Mouse (Mus musculus) hindbrain, embryonic 16.5 days (tissue): ENCODE data around the gene Togaram1. TPM values are rescaled to one million over a fixed set of nuclear protein-coding genes. Genes with fewer than 3 reads are reported as not detected.

ENCODE experiments used
- ATAC-seq: fragments of 200-750 bp; cut with Nextera tagmentation; 2 replicates; pipeline ENCODE4 v1.8.0; 2017; ENCODE audit warnings: moderate TSS enrichment, moderate library complexity
- H3K27ac ChIP-seq: fragments of 300-500 bp; sonication (generic); 2 replicates; pipeline ENCODE4 v1.5.1; 2014; ENCODE audit warnings: low read depth, mild to moderate bottlenecking, control low read depth, low read length, moderate library complexity
- H3K27me3 ChIP-seq: fragments of 300-500 bp; sonication (generic); replicated peaks from 2 replicates; pipeline ENCODE4 v1.6.1; 2014; ENCODE audit warnings: low read length; ENCODE audit not compliant: control insufficient read depth, insufficient read depth
- H3K36me3 ChIP-seq: fragments of 300-500 bp; sonication (generic); 2 replicates; pipeline ENCODE4 v1.6.1; 2014; ENCODE audit warnings: mild to moderate bottlenecking, low read length, moderate library complexity, mixed read lengths; ENCODE audit not compliant: control insufficient read depth, insufficient read depth
- H3K4me1 ChIP-seq: fragments of 300-500 bp; sonication (generic); 2 replicates; pipeline ENCODE4 v1.6.1; 2014; ENCODE audit warnings: low read depth, low read length; ENCODE audit not compliant: control insufficient read depth, insufficient read depth
- H3K4me2 ChIP-seq: fragments of 300-500 bp; sonication (generic); 2 replicates; pipeline ENCODE4 v1.6.1; 2014; ENCODE audit warnings: mild to moderate bottlenecking, low read length, control low read depth, moderate library complexity
- H3K4me3 ChIP-seq: fragments of 300-500 bp; sonication (generic); 2 replicates; pipeline ENCODE4 v1.5.1; 2014; ENCODE audit warnings: mild to moderate bottlenecking, low read length, control low read depth, moderate library complexity
- H3K9ac ChIP-seq: fragments of 300-500 bp; sonication (generic); 2 replicates; pipeline ENCODE4 v1.6.1; 2014; ENCODE audit warnings: low read depth, mild to moderate bottlenecking, control low read depth, low read length, moderate library complexity
- H3K9me3 ChIP-seq: fragments of 300-500 bp; sonication (generic); 2 replicates; pipeline ENCODE4 v1.6.1; 2014; ENCODE audit warnings: mild to moderate bottlenecking, low read length, moderate library complexity; ENCODE audit not compliant: control insufficient read depth
- WGBS: fragments of 180-500 bp; shearing (Covaris S2); extraction: QIAGEN DNeasy Blood & Tissue Kit; methylation state at CpG from one replicate; pipeline ENCODE4 v1.1.7; 2014; 5-methylcytosine and 5-hydroxymethylcytosine counted together
- polyA plus RNA-seq: library from polyadenylated mRNA; unstranded; fragments of >200 nt; fragmentation: Nextera tagmentation; extraction: Ambion mirVana; gene quantifications from 2 replicates; pipeline ENCODE4 v1.2.1, GENCODE M21; 2015

The Togaram1 gene
- polyA plus RNA-seq: 20.5 and 20.7 TPM in 2 replicates

DNA sequence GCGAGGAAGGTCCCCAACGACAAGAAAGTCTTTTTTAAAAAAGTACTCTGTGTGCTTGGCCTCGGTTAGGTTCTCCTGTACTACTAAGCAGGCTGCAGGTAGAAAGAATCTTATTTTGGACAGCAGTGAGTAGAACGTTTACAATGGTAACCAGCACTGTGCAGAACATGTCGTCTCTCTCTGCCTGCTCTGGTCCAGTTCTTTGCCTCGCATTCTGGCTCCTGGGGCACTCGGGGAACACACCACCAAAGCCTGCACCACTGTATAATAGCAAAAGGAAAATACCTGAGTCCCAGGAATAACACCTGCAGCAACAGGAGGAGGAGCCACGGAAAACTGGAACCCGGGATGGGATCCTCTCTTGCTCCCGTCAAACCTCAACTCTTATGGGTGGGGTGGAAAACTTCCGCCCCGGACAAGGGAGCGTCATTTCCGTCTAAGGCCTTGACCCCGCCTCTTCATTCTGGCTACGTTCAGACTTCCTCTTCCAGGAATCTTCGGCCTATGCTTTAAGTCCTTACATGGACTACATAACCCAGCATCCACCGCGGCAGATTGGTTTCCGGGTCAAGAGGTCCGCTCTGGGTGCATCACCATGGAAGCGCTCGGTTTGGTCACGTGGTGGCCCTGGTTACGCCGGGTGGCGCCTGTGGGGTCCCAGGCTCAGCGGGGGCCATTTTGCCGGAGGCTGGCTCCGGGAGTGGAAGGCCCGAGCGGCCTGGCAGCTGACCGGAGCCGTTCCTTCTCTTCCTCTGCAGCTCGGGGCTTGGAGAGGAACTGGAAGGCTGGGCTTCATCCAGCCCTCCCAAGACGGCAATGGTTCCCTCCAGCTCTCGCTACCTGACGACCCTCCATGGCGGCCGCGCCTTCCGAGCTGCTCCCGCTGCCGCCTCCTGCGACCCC is at the start of gene Togaram1, which contains the start of gene Klhl28:
Gene Togaram1 (plus strand): TSS at position 681 of the 903 bp plus-strand sequence.
Gene Klhl28 (minus strand): TSS at position 411 of the 903 bp plus-strand sequence.
- under 1% methylated on average over 42 of the region's 45 CpGs for WGBS
- Histone ChIP-seq H3K9me3 (no peaks in the 10 kb centered on the region), H3K27ac (peak within 1 kb of the TSS; percentile 83), H3K4me2 (peak within 1 kb of the TSS; percentile 96), H3K4me3 (peak within 1 kb of the TSS; percentile 79), H3K4me1 (peaks cover 21% of the 10 kb centered on the region), H3K9ac (peak within 1 kb of the TSS; percentile 83), H3K27me3 (no peaks in the 10 kb centered on the region), H3K36me3 (no peaks in the 10 kb centered on the region)
- ATAC-seq: peak; percentile 100

- H3K27ac ChIP-seq: no peak overlapping the region
- H3K9me3 ChIP-seq: no peaks in the 10 kb centered on the region
- peaks cover 4% of the 10 kb centered on the region; the same call in 1 of the 2 replicates for H3K4me1 ChIP-seq
- H3K4me3 ChIP-seq: no peak overlapping the region
- no peaks in the 10 kb centered on the region for H3K36me3 ChIP-seq
- H3K9ac ChIP-seq: no peak overlapping the region
- no peak for ATAC-seq
- no peaks in the 10 kb centered on the region for H3K27me3 ChIP-seq
- peak overlapping the region; percentile 52; the same call in 1 of the 2 replicates for H3K4me2 ChIP-seq
Measured at GRCm38 (mm10) chr12:64916735-64917134, 48.9 kb upstream of the Togaram1 start.

DNA sequence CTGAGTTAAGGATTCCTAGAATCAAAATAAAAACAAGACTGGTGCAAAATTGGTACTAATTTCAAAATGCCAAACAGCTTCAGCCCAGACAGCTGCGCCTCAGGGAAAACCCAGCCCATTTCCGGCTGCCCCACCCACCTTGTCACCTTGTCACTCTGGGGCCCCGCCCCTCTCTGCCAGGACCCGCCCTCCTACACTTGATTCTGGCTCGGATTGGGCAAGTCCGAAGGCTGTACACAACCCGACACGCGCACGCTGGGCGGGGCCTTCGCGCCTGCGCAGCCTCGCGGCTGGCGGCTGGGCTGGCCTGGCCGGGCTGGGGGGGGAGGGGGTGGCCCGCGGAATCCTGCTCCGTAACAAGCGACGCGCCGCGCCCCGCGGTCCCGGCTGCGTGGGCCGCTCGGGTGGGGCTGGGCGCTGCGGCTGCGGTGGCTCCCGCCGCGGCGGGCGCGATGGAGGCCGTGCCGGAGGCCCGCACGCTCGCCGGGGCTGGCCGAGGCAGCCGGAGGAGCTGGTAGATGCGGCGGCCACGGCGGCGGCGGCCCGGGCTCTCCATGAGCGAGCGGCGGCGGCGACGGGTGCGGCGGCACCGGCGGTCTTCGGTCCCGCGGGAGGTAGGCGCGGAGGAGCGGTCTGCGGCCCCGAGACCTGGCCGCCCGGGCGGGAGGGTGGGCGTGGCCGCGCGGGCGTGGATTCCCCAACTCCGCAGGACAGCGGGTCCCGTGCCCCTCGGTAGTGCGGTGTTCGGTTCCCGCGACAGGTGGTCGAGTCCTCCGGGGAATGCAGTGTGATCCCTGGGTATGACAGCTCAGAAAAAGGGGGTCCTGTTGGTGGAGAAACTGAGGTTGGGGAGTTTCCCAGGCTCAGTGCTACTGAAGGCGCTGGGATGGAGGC is 47.8 kb upstream of the Togaram1 start, which contains the start of gene Gm527:
Gene Gm527 (plus strand): TSS at position 329 of the 894 bp plus-strand sequence.
- peak; percentile 100 for ATAC-seq
- Histone ChIP-seq H3K27me3 (no peaks in the 10 kb centered on the region), H3K4me2 (peak within 1 kb of the TSS; percentile 79), H3K9ac (peak within 1 kb of the TSS; percentile 92), H3K27ac (peak within 1 kb of the TSS; percentile 78; the same call in 1 of the 2 replicates), H3K4me1 (peaks cover 4% of the 10 kb centered on the region; the same call in 1 of the 2 replicates), H3K4me3 (peak within 1 kb of the TSS; percentile 81), H3K36me3 (peaks cover 6% of the 10 kb centered on the region; the same call in 1 of the 2 replicates), H3K9me3 (no peaks in the 10 kb centered on the region)
- under 1% methylated on average over 46 of the region's 93 CpGs for WGBS

- Histone ChIP-seq H3K4me3 (no peak overlapping the region), H3K4me1 (no peaks in the 10 kb centered on the region), H3K27me3 (no peaks in the 10 kb centered on the region), H3K9ac (no peak overlapping the region), H3K27ac (no peak overlapping the region), H3K9me3 (no peaks in the 10 kb centered on the region), H3K36me3 (no peaks in the 10 kb centered on the region), H3K4me2 (no peak overlapping the region)
- WGBS: 88% methylated on average over 2 of the region's 2 CpGs
- ATAC-seq: no peak
Measured at GRCm38 (mm10) chr12:64937493-64937892, 28.1 kb upstream of the Togaram1 start.

DNA sequence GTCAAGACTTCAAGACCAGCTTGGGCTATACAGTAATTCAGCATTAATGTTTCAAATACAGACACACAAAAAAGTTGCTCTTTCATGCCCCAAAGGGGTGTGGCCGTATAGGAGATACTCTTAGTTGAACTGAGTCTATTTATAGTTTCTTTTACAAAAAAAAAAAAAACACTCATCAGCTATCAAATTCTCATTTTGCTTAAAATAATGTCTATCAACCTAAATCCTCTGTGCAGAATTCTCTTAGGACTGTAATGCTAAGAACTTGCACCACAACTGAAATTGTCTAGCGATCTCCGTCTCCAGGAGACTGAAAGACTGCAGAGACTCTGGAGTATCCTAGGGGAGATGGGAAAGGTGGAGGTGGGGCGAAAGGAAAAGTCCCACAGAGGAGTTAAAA is 1.0 kb upstream of the Togaram1 start:
- H3K36me3 ChIP-seq: no peaks in the 10 kb centered on the region
- peaks cover 16% of the 10 kb centered on the region for H3K4me1 ChIP-seq
- 26% methylated on average over 4 of the region's 4 CpGs for WGBS
- H3K27ac ChIP-seq: peak overlapping the region; percentile 60
- ATAC-seq: no peak
- H3K4me2 ChIP-seq: peak overlapping the region; percentile 74
- no peaks in the 10 kb centered on the region for H3K9me3 ChIP-seq
- H3K4me3 ChIP-seq: peak overlapping the region; percentile 79
- peak overlapping the region; percentile 61 for H3K9ac ChIP-seq
- no peaks in the 10 kb centered on the region for H3K27me3 ChIP-seq

DNA sequence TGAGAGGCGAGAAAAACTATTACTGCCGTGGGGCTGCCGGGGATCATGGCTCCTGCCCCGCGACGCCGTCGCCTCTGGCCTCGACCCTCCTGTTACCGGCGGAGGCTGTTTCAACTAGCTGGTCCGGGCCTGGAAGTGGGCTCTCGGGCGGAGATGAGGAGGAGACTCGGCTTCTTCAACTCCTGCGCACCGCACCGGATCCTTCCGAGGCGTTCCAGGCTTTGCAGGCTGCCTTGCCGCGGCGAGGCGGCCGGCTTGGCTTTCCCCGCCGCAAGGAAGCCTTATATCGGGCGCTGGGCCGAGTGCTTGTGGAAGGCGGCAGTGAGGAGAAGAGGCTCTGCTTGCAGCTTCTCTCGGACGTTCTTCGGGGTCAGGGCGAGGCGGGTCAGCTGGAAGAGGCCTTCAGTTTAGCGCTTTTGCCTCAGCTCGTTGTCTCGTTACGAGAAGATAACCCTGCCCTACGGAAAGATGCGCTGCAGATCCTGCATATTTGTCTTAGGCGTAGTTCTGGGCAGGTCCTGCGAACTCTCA is 562 bp downstream of the Togaram1 start:
- H3K27me3 ChIP-seq: no peaks in the 10 kb centered on the region
- WGBS: under 1% methylated on average over 44 of the region's 44 CpGs
- no peaks in the 10 kb centered on the region for H3K36me3 ChIP-seq
- peak overlapping the region; percentile 79 for H3K4me3 ChIP-seq
- no peaks in the 10 kb centered on the region for H3K9me3 ChIP-seq
- no peak for ATAC-seq
- H3K4me1 ChIP-seq: peaks cover 29% of the 10 kb centered on the region
- H3K4me2 ChIP-seq: peak overlapping the region; percentile 96
- peak overlapping the region; percentile 83 for H3K27ac ChIP-seq
- H3K9ac ChIP-seq: peak overlapping the region; percentile 83

DNA sequence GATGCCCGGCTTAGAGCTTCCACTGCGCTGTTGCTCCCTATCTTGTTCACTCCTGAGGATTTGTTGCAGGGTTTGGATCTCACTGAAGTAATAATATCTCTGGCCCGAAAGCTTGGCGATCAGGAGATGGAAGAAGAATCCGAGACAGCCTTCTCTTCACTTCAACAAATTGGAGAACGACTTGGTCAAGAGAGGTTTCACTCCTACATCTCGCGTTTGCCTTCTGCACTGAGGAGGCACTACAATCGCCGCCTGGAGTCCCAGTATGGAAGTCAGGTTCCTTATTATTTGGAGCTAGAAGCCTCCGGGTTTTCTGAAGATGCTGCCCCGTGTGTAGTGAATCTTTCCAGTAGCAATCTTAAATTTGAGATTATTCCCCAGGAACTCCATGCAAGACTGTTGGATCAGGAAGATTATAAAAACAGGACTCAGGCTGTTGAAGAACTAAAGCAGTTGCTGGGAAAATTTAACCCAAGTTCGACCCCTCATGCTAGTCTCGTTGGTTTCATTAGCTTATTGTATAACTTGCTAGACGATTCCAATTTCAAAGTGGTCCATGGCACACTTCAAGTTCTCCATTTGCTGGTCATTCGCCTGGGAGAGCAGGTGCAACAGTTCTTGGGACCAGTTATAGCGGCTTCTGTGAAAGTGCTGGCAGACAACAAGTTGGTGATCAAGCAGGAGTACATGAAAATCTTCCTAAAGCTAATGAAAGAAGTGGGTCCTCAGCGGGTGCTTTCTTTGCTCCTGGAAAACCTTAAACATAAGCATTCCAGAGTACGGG is 1.2 kb downstream of the Togaram1 start:
- Histone ChIP-seq H3K27me3 (no peaks in the 10 kb centered on the region), H3K4me1 (peaks cover 33% of the 10 kb centered on the region), H3K4me3 (peak overlapping the region; percentile 79), H3K9me3 (no peaks in the 10 kb centered on the region), H3K4me2 (peak overlapping the region; percentile 96), H3K27ac (peak overlapping the region; percentile 83; the same call in 1 of the 2 replicates), H3K36me3 (no peaks in the 10 kb centered on the region), H3K9ac (peak overlapping the region; percentile 83)
- 3% methylated on average over 19 of the region's 19 CpGs for WGBS
- ATAC-seq: no peak

GRCm38 (mm10) chr12:64967470-64967869 is 1.9 kb downstream of the Togaram1 start:
- ATAC-seq: no peak
- 2% methylated on average over 9 of the region's 9 CpGs for WGBS
- H3K27ac ChIP-seq: no peak overlapping the region
- no peaks in the 10 kb centered on the region for H3K36me3 ChIP-seq
- peak overlapping the region; percentile 83 for H3K9ac ChIP-seq
- H3K27me3 ChIP-seq: no peaks in the 10 kb centered on the region
- no peaks in the 10 kb centered on the region for H3K9me3 ChIP-seq
- peak overlapping the region; percentile 96 for H3K4me2 ChIP-seq
- peak overlapping the region; percentile 79 for H3K4me3 ChIP-seq
- peaks cover 38% of the 10 kb centered on the region for H3K4me1 ChIP-seq
